Mouse (Mus musculus) frontal cortex, postnatal 36 days (tissue): ENCODE data around the gene Ank3.
A peak's percentile ranks its signal among the peaks of the same experiment; 100 is the strongest.

ENCODE experiments used
- DNase-seq, 2 experiments: peaks; one replicate each; pipeline ENCODE4 v3.0.0; 2022; ENCODE audit warnings: low spot score in 2 of 2

Gene Ank3

DNA sequence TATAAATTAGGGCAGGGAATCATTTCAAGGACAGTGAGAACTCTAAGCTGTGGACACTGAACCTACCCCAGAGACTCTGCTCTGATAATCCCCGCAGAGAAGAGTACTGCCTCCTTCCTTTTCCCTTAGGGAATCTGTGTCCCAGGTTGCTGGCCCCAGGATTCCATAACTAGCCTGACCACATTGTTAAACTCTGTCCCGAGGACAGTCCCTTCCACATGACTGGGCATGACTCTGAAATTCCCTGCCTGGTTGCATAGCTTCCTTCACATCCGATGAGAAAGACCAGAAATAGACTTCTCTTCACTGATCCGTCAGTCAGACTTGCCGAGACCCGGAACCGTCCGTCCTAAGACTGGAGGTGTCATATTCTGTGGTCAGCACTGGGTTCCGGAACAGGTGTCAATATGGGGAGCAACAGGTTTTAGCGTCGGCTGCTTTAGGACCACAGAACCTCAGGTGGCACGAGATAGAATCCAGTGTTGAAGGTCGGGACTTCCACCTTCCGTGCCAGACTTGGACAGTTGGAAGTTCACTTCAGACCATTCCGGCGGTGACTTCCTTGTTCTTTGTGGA is 219.1 kb downstream of the Ank3 start:
- DNase-seq: no peak

DNA sequence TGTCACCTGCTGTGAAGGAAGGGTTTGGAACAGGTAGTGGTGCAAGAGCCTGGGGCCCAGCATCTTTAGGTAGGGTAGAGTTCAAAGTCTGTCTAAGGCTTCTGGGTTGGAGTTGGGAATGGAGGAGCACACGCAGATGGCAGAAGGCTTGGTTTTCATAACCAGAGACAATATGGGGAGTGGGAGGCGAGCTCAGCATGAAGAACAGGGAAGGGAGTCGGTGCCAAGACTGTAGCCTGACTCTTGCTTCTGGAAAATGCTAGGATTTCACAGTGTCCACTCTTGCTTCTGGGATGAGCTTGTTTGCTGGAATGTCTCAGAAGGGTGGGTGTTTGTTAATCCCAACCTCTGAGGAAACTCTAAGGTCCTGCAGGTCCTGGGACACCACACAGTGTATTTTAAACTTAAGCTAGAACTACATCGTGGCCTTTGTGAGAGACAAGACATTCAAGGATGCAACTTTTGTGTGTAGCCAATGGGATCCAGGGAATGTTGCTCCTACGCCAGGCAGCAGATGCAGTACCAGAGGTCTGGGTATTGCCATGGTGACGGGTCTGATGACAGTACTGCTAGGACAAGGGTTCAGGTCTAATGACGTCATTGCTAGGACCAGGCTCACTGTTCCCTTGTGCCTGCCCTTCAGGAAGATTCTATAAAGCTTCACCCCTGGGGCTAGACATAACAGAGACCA is 222.3 kb downstream of the Ank3 start:
- DNase-seq: no peak

DNA sequence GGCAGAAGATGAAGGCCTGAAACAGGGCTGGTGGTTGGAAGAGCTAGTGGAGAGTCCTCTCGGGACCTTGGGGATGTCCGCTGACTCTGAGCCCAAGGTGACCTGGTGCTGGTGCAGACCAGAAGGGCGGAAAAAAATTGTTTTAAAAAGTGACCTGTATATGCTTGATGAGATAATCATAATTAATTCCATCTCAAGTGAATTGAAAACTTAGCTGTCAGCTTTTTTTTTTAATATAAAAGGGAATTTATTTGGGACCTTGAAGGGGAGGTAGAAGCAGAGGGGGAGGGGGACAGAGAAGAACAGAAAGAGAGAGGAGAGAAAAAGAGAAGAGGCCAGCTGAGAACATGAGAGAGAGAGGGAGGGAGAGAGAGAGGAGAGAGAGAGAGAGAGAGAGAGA is 229.2 kb downstream of the Ank3 start:
- no peak for DNase-seq

DNA sequence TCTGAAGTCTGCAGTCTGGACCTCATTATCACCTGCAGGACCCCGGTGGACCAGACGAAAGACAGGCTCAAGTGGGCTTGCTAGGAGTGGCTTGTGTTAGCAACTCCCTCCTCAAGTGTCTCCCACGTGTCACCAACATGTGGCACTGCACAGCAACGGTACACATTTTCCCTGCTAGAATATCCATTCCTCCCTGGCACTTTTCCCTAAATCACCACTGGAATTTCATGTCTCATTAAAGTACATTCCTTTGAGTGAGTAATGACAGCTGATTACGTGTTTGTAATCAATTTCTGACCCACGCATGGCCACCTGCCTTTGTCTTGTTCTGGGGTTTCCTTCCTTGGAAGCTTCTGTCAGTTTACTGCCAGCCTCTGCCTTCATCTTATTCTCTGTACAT is 230.2 kb downstream of the Ank3 start:
- no peak for DNase-seq

DNA sequence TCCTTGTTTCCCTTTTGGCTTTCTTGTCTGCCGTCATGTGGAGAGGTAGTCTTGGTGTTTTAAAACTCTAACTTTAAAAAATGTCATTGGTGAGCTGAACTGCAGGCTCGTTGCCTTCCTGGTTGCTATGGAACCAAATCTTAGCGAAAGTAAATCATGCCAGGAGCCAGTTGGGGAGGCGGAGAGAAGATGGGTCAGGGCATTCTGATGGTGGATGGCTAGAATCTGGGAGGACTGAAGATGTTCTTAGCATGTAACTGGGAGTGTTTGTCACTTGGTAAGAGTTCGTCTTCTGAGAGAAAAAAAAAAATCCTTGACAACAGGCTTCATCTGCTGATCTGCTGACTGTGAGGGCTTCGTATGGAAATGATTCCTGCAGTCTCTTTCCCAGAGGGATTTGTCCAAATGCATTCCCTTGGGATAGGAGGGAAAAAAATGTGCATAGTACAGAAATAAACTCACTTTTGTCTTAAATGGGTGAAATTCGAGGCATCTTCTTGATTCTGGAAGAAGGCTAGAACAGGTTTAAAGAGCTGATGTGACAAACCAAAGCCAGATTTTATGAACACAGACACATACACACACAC is 232.3 kb downstream of the Ank3 start:
- DNase-seq: no peak

DNA sequence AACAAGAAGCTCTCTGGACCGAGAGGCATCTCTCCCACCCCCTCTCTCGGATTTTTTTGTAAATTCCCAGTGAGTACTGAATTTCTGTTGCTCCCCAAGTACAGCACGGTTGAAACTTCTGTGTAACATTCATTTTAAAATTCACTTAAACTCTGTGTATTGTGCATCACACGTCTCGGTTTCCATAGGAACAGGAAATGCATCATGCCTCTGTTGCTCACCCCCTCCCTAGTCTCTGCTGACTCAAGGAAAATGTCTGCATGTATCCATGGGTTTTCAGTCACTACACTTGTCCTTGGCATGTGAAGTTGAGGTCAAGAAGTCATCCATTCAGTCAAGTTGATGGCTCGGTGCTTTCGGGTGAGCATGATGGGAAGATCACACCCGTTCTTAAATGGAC is 234.3 kb downstream of the Ank3 start:
- DNase-seq: no peak

DNA sequence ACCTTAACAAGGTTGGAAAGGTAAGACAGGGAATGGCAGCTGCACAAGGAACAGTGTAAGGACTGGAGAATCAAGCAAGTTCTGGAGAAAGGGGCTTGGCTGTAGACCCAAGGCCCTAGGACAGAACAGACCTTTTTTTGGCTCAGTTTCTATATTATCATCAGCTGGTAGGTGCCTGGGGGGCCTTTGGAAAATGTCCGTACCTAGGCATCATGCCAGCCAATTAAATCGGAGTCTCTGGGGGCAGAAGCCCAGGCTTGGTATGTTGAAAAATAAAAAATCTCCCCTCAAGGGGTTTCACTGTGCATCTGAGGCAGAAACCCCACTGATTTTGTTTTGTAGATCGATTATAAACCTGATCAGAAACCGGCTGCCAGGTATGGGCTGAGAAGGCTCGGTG is 236.3 kb downstream of the Ank3 start:
- no peak for DNase-seq

DNA sequence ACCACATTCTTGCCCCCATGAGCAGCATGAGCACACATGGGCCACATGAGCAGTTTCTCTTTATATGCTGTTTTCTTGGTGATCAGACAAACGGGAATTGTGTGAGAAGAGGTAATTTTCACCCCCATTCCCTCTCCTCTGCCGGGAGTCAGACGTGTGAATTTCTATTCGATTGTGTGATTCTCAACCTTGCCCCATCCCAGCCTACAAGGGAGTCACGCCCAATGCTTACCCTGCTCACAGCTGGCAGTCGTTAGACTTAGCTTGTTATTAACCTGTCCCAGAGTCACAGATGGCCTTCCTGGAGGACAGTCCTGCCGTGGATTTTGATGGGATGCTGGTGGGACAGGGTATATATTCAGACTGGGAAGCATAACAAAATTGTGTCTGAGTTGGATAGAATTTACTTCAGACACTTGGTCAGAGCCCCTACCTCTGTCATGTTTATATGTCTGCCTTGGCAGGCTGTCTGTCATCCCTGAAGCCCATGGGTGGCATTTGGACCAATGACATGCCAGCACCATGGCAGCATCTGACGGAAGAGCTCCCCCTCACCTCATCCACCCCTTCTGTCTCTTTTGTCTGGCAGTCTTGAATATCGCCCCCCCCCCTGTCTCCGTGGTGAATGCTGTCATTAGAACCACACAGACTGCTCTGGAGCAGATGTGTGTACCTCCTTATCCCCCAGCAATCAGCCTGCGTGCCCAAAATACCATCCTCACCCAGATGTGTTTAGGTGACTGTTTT is 237.5 kb downstream of the Ank3 start:
- DNase-seq: no peak

DNA sequence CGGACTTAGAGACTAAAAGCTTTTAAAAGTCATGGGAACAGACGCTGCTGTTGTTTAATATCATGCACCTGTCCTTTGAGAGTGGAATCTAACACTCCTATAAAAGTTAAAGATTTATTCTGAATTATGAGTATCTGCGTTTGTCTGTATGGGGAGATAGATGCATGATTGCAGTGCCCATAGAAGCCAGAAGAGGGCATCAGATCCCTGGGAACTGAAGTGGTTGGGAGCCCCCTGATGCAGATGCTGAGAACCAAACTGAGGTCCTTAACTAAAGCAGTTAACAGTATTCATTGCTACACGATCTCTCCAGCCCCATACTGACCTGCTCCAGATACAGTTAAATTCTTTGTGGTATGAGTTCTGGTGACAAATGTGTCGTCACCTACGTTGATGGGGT is 240.6 kb downstream of the Ank3 start:
- no peak for DNase-seq

DNA sequence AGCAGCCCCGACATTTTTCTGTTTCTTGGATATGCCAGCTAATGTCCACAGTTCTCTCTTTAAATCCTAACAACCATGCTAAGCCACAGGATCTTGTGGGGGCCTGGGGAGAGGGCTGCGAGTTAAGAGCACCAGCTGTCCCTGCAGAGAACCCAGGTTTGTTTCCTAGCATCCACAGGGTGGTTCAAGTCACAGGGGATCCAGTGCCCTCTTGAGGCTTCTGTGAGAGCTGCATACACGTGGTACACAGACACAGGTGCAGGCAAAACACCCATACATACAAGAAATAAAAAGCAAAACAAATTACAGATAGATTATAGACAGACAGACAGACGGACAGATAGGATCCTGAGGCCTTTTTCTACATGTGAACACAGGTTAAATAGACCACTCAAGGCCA is 242.0 kb downstream of the Ank3 start:
- no peak for DNase-seq

DNA sequence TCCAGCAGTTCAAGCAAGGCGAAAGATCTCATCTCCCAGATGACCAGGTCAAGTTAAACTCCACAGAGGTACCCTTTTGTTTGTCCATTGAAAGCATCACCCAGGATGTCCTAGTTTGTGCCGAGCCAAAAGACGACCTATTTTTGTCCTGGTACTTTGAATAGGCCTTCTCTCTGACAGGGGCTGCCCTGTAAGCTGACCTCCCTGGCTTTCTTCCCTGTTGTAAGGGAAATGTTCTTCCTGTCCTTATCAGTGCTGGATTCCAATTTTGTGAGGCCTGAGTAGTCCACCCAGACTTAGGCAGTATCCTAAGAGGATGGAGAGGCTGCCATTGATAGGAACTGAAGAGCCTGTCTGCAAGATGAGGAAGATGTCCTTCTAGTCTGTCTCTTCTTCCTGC is 244.9 kb downstream of the Ank3 start:
- no peak for DNase-seq

DNA sequence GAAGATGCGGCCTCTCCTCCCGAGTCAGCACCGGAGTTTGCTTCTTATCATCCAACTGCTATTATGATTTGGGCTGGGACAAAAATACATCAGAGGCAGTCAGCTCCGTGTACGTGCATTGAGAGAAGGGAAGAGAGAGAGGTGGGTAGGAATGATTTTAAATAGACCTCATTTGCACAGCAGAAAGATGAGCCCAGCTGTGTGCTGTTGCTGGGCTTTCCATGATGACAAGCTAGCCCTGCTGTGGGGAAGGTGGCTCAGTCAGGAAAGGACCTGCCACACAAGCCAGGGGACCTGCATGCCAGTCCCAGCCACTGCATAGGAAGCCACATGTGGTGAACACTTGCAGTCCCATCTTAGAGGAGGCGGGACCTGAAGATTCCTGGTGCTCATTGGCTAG is 245.4 kb downstream of the Ank3 start:
- DNase-seq: peak in 1 of 2 experiments; percentile 62

DNA sequence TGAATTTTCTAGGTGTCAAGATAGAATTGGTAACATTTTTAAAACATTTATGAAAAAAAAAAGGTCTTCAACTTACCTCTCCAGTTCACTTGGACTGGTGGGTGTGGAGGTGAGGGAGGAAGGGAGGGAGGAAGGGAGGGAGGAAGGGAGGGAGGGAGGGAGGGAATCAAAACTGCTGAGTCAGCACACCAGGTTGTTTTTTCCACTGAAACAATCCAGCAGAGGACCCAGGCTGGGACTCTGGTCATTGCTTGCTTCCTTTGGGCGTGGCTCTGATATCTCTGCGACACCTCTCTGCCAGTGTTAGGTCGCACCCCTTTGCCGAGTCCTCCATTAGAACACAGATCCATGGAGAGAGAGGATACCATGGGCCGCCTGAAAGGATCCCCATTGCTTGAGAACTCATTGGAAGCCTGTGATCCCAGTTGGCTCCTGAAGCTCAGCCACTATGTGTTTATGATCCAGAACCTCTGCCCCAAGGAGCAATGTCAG is 246.8 kb downstream of the Ank3 start:
- no peak for DNase-seq

DNA sequence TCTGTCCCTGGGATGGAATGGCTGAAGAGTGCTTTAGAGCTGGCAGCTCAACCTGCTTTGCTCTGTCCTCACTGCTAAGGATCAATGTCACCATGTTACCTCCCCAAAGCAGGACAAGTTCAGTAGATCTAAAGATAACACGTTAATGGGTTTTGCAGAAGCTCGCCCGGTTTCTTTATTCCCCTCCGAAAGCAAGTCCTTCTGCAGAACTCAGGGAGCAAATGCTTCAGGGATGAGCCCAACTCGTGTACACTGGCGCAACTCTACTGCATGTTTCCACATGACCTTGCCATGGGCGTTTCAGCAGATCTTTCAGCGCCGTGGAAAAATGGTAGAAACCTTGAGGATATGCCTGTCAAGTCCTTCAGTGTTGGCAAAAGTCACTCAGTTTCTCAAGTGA is 247.4 kb downstream of the Ank3 start:
- no peak for DNase-seq

DNA sequence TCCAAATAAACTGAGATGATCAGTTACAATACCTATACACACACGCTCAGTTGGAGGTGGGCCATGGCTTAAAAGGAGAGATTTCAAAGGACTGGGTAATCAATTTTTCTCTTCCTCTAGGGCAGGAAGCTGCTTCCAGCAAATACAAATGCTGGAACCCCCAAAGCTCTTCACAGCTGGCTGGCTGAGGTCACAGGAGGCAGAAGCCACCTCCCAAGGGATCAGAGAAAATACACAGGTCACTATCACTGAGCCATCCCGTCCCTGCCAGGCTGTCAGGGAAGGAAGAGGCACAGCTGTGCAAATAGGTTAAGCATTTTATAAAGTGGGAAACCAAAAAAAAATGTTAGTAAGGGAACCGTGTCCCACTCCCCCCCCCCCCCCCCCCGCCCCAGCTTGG is 251.5 kb downstream of the Ank3 start:
- no peak for DNase-seq

DNA sequence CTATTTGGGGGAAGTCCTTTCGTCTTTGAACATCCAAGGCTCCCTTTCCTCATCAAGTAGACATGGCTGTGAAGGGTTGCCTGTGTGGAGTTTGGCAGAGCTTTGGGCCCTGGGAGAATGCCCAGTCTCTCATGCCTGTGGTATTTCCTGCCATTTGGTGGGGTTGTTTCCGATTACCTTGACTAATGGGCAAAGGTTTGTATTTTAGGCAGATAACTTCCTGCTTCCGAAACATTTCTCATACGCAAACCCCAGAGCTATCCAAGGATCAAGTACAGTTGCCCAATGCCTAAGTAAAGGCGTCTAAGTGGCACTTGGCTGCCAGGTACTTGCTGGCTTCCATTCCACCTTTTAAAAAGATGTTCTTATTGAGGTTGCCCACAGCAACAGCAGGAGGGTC is 254.1 kb downstream of the Ank3 start:
- DNase-seq: no peak

DNA sequence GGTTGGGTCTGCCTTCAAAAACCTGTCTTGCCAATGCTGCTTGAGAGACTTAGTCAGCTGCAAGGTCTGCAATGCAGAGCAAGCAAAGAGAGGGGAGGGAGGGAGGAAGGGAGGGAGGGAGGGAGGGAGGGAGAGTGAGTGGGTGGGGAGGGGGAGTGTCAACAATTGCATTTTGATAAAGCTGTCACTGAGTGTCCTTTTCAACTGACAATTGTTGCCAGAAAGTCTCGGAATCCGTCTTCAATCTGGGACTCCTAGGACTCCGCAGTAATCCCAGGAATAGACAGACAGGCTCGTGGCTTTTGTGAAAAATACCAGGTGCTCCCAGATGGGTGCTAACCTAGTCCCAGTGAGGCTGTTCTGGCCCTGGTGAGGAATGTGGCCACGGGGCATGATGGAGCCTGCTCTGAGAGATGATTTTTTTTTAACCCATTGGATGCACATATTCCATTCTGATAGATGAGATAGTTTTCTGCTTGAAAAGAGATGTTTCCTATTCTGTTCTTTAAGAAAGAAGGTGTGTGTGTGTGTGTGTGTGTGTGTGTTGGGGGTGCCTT is 254.6 kb downstream of the Ank3 start:
- no peak for DNase-seq

DNA sequence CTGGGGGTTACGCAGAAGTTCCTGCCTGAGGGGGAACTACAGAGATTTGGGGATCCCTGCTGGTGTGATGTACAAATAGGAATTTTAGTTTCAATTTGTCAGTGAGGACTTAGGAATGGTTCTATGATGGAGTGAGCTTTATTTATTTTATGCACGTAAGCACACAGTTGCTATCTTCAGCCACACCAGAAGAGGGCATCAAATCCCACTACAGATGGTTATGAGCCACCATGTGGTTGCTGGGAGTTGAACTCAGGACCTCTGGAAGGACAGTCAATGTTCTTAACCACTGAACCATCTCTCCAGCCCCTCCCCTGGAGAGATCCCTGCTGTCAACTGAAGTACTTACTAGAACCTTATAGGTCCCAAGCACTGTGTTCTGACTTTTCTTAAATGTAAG is 255.6 kb downstream of the Ank3 start:
- no peak for DNase-seq

DNA sequence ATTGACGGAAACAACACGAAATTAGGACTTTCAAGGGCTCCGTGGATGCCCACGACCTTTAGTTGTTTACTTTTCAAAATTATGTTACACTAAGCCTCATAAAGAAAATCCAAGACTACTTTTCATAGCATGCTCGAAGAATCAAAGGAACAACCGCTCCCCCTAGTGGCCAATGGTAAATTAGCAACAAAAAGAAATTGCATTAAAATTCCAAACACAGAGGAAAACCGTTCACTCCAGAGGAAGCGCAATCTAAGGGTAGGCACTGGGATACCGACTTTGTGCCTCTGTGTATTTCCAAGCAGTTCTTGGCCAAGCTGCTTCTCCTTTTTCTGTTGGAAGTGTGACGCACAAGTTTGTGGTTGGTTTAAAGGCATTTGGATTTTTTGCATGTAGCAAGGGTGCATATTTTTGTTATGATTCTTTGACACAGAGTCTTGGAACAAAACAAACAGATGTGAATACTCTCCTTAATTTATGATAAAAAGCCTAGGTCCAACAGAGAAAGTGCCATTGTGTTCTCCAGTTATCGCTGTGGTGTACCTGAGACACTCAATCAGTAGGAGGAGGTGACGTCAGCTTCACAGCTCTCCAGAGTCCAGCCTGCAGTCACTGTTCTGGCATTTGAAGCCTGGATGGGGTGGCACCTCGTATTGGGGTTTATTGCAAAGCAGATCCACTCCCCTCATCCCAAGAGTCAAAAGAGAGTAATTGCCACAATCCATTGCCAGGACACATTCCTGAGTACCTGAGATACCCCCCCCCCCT is 256.5 kb downstream of the Ank3 start:
- peak; percentile 54 to 85 for DNase-seq

DNA sequence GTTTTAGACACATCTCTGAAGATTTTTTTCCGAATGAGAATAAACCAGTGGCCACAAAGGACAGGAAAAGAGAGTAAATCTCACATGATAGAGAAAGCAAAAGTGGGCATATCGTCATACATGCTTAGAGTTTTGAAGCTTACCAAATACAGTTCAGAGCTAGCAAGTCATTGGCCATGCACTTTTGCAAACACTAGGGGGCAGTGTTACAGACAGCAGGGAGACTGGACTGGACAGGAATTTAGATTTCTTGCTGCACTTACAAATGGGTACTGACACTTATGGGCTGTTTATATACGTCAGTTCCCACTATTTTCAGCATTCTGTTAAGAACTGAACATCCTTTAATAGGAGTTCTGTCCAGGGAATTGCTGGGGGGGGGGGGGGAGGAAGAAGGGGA is 257.7 kb downstream of the Ank3 start:
- peak in 1 of 2 experiments; percentile 69 for DNase-seq

DNA sequence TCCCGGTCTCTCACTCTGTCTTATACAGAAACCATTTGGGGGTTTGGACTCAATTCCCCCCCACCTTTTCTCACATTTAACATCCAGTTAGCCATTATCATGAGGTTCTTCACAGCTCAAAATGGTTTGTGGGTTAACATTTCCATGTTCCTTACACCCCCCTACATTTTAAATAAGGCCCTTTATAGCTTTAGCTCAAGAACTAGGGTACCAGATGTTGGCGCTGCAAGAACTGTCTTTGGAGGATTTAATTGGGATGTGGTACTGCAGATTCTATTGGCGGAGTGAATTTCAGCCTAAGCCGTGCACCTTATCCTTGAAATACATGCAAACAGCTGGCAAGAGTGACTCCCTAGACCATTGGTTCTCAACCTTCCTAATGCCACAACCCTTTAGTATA is 261.2 kb downstream of the Ank3 start:
- DNase-seq: no peak

DNA sequence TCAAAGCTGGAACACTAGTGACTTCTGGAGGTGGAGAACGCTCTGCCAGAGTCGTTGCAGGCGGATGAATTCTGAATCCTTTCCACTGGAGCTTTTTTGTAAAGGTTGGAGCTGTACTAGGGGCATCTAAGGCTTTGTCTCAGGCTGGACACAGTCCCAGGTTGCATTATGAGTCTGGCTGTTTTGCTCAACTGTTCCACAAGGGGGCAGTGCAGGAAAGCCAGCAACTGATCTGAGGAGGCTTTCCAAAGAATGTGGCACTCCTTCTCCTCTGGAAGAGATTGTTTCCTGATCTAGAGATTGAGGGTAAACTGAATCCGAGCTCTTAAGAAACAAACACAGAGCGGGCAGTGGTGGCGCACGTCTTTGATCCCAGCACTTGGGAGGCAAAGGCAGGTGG is 263.8 kb downstream of the Ank3 start:
- DNase-seq: peak; percentile 82 to 86
